Mouse (Mus musculus) cortical plate, adult 2 months (tissue): ENCODE measurements around the gene Endod1. TPM values are rescaled to one million over a fixed set of nuclear protein-coding genes. Genes with fewer than 3 reads are reported as not detected.

Source experiments
- H3K27ac ChIP-seq: fragments of 200-500 bp; 2 replicates; pipeline ENCODE4 v1.5.1; 2012; ENCODE audit warnings: low read length, control low read depth, inconsistent platforms; ENCODE audit not compliant: insufficient read depth
- H3K4me1 ChIP-seq: fragments of 200-500 bp; 2 replicates; pipeline ENCODE4 v1.6.1; 2011; ENCODE audit warnings: low read length; ENCODE audit not compliant: control insufficient read depth, insufficient read depth
- H3K4me3 ChIP-seq: fragments of 200-500 bp; 2 replicates; pipeline ENCODE4 v1.5.1; 2011; ENCODE audit warnings: mild to moderate bottlenecking, low read length, control low read depth; ENCODE audit not compliant: insufficient read depth
- CTCF ChIP-seq: fragments of 200-500 bp; IDR thresholded peaks from 2 replicates; pipeline ENCODE4 v1.5.1; 2011; ENCODE audit warnings: mild to moderate bottlenecking, control low read depth, low read length; ENCODE audit not compliant: insufficient read depth; ENCODE audit errors: extremely low read depth
- POLR2A ChIP-seq: fragments of 200-500 bp; IDR thresholded peaks from 2 replicates; pipeline ENCODE4 v1.6.1; 2011; ENCODE audit warnings: mild to moderate bottlenecking, low read length, control low read depth; ENCODE audit not compliant: insufficient read depth; ENCODE audit errors: extremely low read depth
- polyA plus RNA-seq: library from polyadenylated mRNA; depleted of rRNA; stranded (reverse); fragments of >200 nt; gene quantifications from 2 replicates; pipeline ENCODE4 v1.2.3, GENCODE M21; 2012

The Endod1 gene
- polyA plus RNA-seq, 1 experiment = 55.4 TPM

DNA sequence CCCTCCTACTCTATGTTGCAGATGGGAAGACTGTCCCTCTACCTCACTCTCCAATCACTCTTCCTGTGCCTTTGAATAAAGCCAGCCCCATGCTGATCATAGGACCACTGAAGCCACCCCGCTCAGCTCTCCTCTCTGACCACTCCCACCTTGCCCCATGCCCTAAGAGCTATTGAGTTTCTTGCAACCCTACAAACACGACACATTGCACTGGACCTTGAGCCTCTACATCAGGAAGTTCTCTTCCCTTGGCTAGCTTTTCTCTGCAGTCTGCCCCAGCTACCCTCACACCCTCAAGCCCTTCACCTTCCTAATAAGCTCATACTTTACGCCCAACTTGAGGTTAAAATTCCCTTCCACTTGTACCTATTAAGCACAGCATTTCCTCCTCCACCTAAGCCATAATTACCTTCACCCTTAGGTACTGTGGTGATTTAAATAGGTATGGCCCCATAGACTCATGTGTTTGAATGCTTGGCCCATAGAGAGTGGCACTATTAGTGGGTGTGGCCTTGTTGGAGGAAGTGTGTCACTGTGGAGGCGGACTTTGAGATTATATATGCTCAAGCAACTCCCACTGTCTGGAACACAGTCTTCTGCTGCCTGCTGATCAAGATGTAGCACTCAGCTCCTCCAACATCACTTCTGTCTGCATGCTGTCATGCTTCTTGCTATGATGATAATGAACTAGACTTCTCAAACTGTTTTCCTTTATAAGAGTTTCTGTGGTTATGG lies 2.0 kb upstream of the Endod1 start:
- Histone ChIP-seq H3K4me1 (peaks cover 5% of the 10 kb centered on the region; the same call in 1 of the 2 replicates), H3K4me3 (no peak overlapping the region), H3K27ac (no peak overlapping the region; the same call in 1 of the 2 replicates)
- TF ChIP-seq CTCF = no peak
- TF ChIP-seq POLR2A = no peak

DNA sequence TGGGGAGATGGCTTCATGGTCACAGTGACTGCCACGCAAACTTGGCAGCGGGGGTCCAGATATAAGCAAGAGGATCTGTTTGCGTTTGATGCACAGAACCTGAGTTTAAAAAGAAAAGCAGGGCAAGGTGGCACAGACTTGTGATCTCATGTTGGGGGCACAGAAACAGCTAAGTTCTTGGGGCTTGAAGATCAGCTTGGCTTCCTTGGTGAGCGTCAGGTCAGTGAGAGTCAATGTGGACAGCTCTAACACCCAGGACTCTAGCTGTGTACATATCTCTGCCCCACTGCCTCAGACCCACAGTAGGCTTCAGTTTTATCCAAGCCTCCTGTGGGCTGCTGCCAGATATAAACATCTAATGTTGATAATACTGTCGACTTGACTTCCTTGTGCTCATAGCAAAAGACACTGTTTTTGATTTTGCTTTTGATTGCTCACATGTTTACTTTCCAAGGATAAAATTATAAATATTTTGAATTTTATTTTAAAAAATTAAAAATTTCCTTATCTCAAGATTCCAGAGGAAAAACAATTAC lies 1.0 kb upstream of the Endod1 start:
- no peak for TF ChIP-seq CTCF
- TF ChIP-seq POLR2A = no peak
- H3K4me1 ChIP-seq = peaks cover 5% of the 10 kb centered on the region; the same call in 1 of the 2 replicates
- no peak overlapping the region for H3K27ac ChIP-seq
- no peak overlapping the region for H3K4me3 ChIP-seq

DNA sequence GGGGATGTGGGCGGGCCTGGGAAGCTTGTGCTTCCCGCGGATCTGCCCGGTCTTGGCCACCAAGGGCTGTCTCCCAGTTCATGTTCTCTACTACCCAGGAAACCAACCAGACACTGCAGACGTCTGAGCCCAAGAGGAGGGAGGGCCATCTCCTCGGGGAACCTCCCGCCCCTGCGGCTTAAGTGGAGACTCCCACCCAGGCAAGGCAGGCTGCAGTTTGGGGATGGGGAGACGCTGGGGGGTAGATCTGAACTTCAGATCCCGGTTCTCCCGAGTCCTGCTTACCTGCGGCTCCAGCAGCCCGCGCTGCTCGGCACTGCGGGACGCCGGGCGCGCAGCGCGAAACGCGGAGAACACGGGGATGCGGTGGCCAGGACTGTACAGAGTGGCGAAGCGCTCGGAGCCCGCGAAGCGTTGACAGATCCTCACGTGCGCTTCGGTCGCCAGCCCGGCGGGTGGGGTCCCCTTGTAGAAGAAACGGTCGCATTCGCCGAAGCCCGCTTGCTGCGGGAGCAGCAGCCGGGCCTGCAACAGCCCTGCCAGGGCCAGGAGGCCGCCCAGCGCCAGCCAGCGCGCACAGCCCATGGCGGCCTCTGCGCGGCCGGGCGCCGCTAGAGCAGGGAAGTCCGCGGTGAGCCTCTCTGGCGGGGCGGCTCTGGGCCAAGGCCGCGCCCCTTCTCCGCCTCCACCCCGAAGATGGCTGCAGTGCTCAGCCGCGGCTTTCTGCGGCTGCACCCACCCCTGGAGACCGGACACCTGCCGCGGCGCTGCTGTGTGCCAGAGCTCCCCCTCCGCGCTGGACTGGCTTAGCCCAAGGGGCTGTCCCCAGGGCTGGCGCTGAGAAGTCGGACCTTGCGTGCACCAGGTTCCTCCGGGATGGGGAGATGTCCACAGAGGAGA lies 671 bp downstream of the Endod1 start:
- Histone ChIP-seq H3K4me1 (peaks cover 5% of the 10 kb centered on the region; the same call in 1 of the 2 replicates), H3K4me3 (peak overlapping the region; percentile 69), H3K27ac (peak overlapping the region; percentile 79)
- TF ChIP-seq POLR2A (peak; percentile 38), CTCF (no peak)

DNA sequence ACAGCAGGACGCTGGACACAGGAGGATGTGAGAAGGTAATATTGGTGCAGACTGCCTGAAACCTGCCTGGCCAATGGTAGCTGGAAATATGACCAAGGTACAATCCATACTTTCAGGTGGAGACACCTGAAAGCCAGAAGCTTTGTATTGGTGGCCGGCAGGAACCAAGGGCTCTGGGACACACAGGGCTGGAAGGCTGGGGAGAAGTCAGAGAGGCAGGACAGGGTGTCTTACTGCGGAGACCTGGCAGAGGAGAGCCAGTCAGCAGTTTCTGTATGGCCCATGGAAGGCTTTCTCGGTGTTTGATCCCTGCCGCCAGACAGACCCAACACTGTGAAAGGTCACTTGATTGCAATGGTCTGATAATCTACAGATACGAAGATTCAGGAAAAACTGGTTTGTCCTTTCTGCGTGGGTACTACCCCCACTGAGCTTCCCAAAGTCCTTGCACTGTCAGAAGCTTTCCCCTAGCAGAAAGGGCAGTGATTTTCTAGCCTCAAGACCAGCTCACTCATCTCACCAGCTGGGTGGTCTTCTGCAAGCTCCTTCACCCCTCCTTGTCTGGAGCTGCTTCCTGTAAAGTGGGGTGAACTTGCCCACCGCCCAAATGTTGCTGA lies 1.4 kb downstream of the Endod1 start:
- peak overlapping the region; percentile 79; the same call in 1 of the 2 replicates for H3K27ac ChIP-seq
- no peak for TF ChIP-seq CTCF
- TF ChIP-seq POLR2A = no peak

DNA sequence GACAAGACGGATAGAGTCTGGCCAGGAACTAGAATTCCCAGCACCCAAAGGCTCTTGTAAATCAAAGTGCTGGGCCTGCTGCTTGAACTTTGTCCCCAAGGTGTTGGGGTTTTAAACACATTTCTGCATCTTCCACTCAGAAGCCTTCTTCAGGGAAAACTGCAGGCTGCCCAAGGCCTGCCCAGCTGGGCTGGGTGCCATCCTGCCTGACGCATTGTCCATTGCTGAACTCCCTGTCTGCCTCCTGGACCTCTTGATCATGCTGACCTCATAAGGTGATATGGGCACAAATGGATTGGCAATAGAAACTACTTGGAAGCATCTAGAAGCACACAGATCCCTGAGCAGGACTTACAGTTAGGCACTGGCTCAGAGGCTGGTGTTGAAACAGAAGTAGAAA lies 3.2 kb downstream of the Endod1 start:
- Histone ChIP-seq H3K4me3 (no peak overlapping the region), H3K4me1 (peaks cover 5% of the 10 kb centered on the region; the same call in 1 of the 2 replicates), H3K27ac (no peak overlapping the region)
- TF ChIP-seq POLR2A (no peak), CTCF (no peak)

More for the DNA sequence above, 1.4 kb downstream of the Endod1 start:
- peak overlapping the region; percentile 69 for H3K4me3 ChIP-seq
- H3K4me1 ChIP-seq = peaks cover 5% of the 10 kb centered on the region; the same call in 1 of the 2 replicates

DNA sequence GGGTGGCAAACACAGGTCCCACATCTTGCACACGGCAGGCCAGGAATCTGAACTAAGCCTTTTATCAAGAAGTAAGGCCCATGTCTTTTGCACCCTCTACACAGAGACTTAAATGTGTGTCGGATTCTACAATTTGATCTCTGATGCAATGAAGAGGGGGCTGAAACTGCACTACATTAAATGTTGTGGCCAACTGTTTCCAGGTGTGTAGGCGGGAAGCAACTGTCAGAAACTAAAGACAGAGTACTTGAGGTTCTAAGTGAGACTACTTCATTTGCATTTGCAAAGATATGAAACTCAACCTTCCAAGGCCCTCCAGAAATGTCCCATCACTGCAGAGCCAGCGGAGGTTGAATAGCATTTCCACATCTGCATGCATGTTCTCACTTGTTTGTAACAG lies 5.2 kb downstream of the Endod1 start:
- Histone ChIP-seq H3K27ac (no peak overlapping the region), H3K4me3 (no peak overlapping the region), H3K4me1 (peaks cover 2% of the 10 kb centered on the region; the same call in 1 of the 2 replicates)
- TF ChIP-seq POLR2A (no peak), CTCF (no peak)

DNA sequence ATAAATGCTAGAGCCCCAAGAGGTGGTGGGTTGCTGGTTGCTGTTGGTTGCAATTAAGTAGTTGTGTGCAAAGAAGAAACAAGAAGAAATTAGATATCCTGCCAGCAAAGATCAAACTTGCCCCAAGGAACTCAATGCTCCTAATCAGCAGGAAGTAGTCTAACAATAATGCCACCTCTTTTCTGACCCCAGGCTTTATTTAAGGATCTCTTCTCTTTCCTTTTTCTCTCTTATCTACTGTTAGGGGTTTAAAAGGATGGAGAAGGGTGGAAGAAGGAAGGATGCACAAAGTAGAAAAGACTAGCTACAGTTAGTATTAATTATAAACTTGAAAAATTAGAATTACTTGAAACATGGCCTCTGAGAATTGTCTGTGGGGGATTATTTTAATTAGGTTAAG lies 8.9 kb downstream of the Endod1 start:
- Histone ChIP-seq H3K27ac (no peak overlapping the region), H3K4me1 (no peaks in the 10 kb centered on the region; the same call in 1 of the 2 replicates), H3K4me3 (no peak overlapping the region)
- no peak for TF ChIP-seq POLR2A
- no peak for TF ChIP-seq CTCF

DNA sequence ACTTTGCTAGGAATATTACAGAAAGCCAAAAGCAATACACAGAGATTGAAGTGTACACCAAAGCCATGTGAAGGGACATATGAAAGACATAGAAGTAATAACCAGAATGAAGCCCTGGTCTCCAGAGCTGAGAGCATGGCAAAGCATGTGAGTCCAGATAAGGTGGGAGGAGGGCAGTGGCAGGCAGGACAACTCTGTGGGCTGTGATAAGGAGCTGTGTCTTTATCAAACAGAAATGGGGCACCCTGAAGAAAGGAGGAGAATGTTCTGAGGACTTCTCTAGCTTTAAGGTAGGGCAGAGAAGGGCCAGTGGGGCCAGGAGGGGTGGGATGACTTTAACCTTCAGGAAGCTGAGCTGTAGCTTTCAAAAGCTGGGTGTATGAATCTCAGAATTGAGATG lies 12.0 kb downstream of the Endod1 start:
- Histone ChIP-seq H3K4me3 (no peak overlapping the region), H3K27ac (no peak overlapping the region), H3K4me1 (peaks cover 4% of the 10 kb centered on the region; the same call in 1 of the 2 replicates)
- TF ChIP-seq CTCF (no peak), POLR2A (no peak)

DNA sequence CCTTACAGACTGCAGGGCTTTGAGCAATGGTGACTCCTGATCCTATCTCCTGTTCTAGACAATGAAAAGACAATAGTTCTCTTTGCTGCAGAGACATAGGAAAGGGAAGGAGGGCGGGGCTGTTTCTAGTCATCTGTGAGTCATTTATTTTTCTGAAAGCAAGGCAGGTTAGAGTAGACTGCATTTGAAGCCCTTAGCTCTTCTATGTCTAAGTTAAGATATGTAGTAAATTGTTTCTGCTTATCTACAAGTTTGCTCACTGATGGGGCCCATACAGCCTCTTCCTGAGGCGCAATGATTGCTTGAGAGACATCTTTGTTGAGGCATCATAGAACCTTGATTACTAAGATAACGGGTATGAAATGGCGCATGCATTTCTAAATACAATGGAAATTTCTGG lies 13.5 kb downstream of the Endod1 start:
- H3K27ac ChIP-seq = no peak overlapping the region
- TF ChIP-seq CTCF (no peak), POLR2A (no peak)

More for the DNA sequence above, 13.5 kb downstream of the Endod1 start:
- Histone ChIP-seq H3K4me3 (no peak overlapping the region), H3K4me1 (peaks cover 4% of the 10 kb centered on the region; the same call in 1 of the 2 replicates)
